Mouse (Mus musculus) stomach, postnatal 0 days (tissue): ENCODE measurements at regions not wholly inside any gene's neighbourhood (a gene's known extent, or its start where the extent isn't known, plus 50 kb on each side); places are given as distances from the start of the nearest gene placed in this dataset.

Experiments
- ATAC-seq: fragments of 200-750 bp; cut with Nextera tagmentation; 2 replicates; pipeline ENCODE4 v1.8.0; 2017; ENCODE audit not compliant: low FRiP score, low TSS enrichment
- DNase-seq: peaks from one replicate; pipeline ENCODE4 v3.0.0-alpha.2; 2016; ENCODE audit warnings: low spot score
- H3K27ac ChIP-seq: fragments of 300-500 bp; sonication (generic); replicated peaks from 2 replicates; pipeline ENCODE4 v1.5.1; 2014; ENCODE audit warnings: mild to moderate bottlenecking, control low read depth
- H3K27me3 ChIP-seq: fragments of 300-500 bp; sonication (generic); 2 replicates; pipeline ENCODE4 v1.6.1; 2014; ENCODE audit warnings: low read length; ENCODE audit not compliant: control insufficient read depth, insufficient read depth
- H3K36me3 ChIP-seq: fragments of 300-500 bp; sonication (generic); 2 replicates; pipeline ENCODE4 v1.6.1; 2014; ENCODE audit warnings: low read length, mixed read lengths; ENCODE audit not compliant: control insufficient read depth, insufficient read depth
- H3K4me1 ChIP-seq: fragments of 300-500 bp; sonication (generic); replicated peaks from 2 replicates; pipeline ENCODE4 v1.6.1; 2014; ENCODE audit warnings: antibody characterized with exemption; ENCODE audit not compliant: control insufficient read depth, insufficient read depth
- H3K4me2 ChIP-seq: fragments of 300-500 bp; sonication (generic); replicated peaks from 2 replicates; pipeline ENCODE4 v1.6.1; 2014; ENCODE audit warnings: low read depth, mild to moderate bottlenecking, control low read depth, moderate library complexity
- H3K4me3 ChIP-seq: fragments of 300-500 bp; sonication (generic); 2 replicates; pipeline ENCODE4 v1.5.1; 2014; ENCODE audit warnings: low read depth, low read length, control low read depth
- H3K9ac ChIP-seq: fragments of 300-500 bp; sonication (generic); 2 replicates; pipeline ENCODE4 v1.6.1; 2014; ENCODE audit warnings: mild to moderate bottlenecking, low read length, control low read depth, mixed read lengths
- H3K9me3 ChIP-seq: fragments of 300-500 bp; sonication (generic); 2 replicates; pipeline ENCODE4 v1.6.1; 2016; ENCODE audit warnings: low read length; ENCODE audit not compliant: control insufficient read depth
- CTCF ChIP-seq: IDR thresholded peaks from 2 replicates; pipeline ENCODE4 v1.5.1; 2016; ENCODE audit warnings: antibody characterized with exemption, low read depth, mild to moderate bottlenecking, moderate library complexity
- EP300 ChIP-seq: optimal IDR thresholded peaks from 2 replicates; pipeline ENCODE3; 2016; ENCODE audit warnings: antibody characterized with exemption
- WGBS: fragments of 180-500 bp; shearing (Covaris S2); extraction: QIAGEN DNeasy Blood & Tissue Kit; methylation state at CpG from one replicate; pipeline ENCODE4 v1.1.7; 2014; 5-methylcytosine and 5-hydroxymethylcytosine counted together

- Histone ChIP-seq H3K4me1 (no peaks in the 10 kb centered on the region), H3K4me2 (no peak overlapping the region), H3K36me3 (no peaks in the 10 kb centered on the region), H3K27ac (no peak overlapping the region), H3K4me3 (no peak overlapping the region), H3K9me3 (no peaks in the 10 kb centered on the region), H3K27me3 (no peaks in the 10 kb centered on the region), H3K9ac (no peak overlapping the region)
- DNase-seq (no peak), ATAC-seq (no peak)
- TF ChIP-seq CTCF = no peak
- TF ChIP-seq EP300 = no peak
- 85% methylated on average over 11 of the region's 11 CpGs for WGBS
Measured at GRCm38 (mm10) chr16:29985126-29985931, 78.9 kb upstream of the Hes1 start.

- DNase-seq (no peak), ATAC-seq (no peak)
- Histone ChIP-seq H3K4me2 (no peak overlapping the region), H3K9me3 (no peaks in the 10 kb centered on the region), H3K36me3 (no peaks in the 10 kb centered on the region), H3K4me1 (0 out of 2 replicates have a peak, but pooled peaks cover 2% of the 10 kb centered on the region), H3K27me3 (no peaks in the 10 kb centered on the region), H3K4me3 (no peak overlapping the region), H3K27ac (no peak overlapping the region), H3K9ac (no peak overlapping the region)
- WGBS = 89% methylated on average over 4 of the region's 4 CpGs
- TF ChIP-seq CTCF (no peak), EP300 (no peak)
Measured at GRCm38 (mm10) chr16:29987595-29987994, 76.6 kb upstream of the Hes1 start.

- H3K4me1 ChIP-seq = 0 out of 2 replicates have a peak, but pooled peaks cover 2% of the 10 kb centered on the region
- DNase-seq (no peak), ATAC-seq (no peak)
- 92% methylated on average over 6 of the region's 6 CpGs for WGBS
- H3K4me2 ChIP-seq = no peak overlapping the region
- H3K27ac ChIP-seq = no peak overlapping the region
- no peaks in the 10 kb centered on the region for H3K36me3 ChIP-seq
- no peaks in the 10 kb centered on the region for H3K27me3 ChIP-seq
- no peaks in the 10 kb centered on the region for H3K9me3 ChIP-seq
- no peak overlapping the region for H3K4me3 ChIP-seq
- H3K9ac ChIP-seq = no peak overlapping the region
- TF ChIP-seq EP300 (no peak), CTCF (no peak)
Measured at GRCm38 (mm10) chr16:29987999-29988398, 76.2 kb upstream of the Hes1 start.

GRCm38 (mm10) chr16:29989308-29989707 is 74.9 kb upstream of the Hes1 start:
- ATAC-seq (no peak), DNase-seq (no peak)
- Histone ChIP-seq H3K9ac (no peak overlapping the region), H3K4me1 (0 out of 2 replicates have a peak, but pooled peaks cover 2% of the 10 kb centered on the region), H3K4me2 (no peak overlapping the region), H3K9me3 (no peaks in the 10 kb centered on the region), H3K27me3 (no peaks in the 10 kb centered on the region), H3K36me3 (no peaks in the 10 kb centered on the region), H3K27ac (no peak overlapping the region), H3K4me3 (no peak overlapping the region)
- WGBS = 59% methylated on average over 1 of the region's 1 CpGs
- no peak for TF ChIP-seq CTCF

DNA sequence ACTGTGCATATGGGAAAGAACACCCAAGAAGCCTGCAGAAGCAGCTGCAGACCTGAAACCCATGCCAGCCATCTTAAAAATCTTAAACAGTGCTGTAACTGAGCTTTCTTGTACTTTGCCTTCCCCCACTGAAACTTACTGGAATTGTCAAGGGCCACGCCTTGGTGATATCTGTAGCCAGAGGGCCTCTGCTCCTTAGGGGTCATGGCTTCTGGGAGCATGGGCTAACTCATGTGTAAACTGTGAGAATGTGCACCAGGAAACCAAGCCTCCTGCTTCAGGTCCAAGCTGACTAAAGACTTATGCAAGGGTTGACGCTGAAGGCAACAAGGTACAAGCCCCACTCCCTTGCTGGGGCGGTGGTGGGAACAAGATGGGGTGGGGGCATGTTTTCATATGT is 73.8 kb upstream of the Hes1 start:
- no peak overlapping the region for H3K27ac ChIP-seq
- no peak overlapping the region for H3K9ac ChIP-seq
- ATAC-seq = peak; percentile 75
- no peak overlapping the region for H3K4me3 ChIP-seq
- DNase-seq = peak; percentile 36
- H3K9me3 ChIP-seq = no peaks in the 10 kb centered on the region
- 0 out of 2 replicates have a peak, but pooled peaks cover 2% of the 10 kb centered on the region for H3K4me1 ChIP-seq
- H3K4me2 ChIP-seq = no peak overlapping the region
- no peaks in the 10 kb centered on the region for H3K27me3 ChIP-seq
- no peaks in the 10 kb centered on the region for H3K36me3 ChIP-seq
- no peak for TF ChIP-seq CTCF
- TF ChIP-seq EP300 = no peak
- 72% methylated on average over 3 of the region's 3 CpGs for WGBS

DNA sequence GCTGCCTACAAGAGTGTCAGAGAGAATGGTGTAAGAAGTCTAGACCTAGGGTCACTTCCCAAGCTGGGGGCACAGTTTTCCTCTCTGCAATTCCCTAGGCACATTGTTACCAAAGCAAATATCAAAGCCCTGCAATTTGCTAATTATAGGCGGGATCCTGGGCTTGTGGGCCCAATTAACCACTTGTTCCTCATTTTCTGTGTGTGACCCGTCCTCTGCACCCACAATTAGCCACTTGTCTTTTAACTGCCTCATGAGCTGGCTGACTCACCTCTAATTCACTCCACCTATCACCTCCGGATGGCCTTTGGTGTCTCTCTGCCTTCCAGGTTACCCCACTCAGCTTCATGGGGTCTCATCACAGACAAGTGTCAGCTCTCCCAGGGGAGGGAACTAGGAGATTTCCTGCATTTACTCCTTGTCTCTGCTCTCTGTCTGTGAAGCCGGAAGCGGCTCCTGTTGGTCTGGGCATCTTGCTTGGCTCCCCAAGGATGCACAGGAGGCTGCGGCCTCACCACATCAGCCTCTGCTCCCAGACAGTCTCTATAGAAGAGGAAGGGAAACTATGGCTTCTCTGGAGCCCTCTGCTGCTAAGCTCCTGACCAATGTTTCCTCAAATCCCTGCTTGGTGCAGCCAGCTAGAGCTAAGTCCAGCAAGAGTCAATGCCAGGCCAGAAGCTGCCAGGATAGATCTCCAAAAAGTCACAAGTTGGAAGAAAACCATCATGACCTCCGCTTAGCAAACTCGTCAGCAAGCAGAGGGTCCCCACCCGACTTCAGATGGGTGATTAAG is 73.2 kb upstream of the Hes1 start:
- Histone ChIP-seq H3K4me3 (no peak overlapping the region), H3K9ac (no peak overlapping the region), H3K4me2 (no peak overlapping the region), H3K27me3 (no peaks in the 10 kb centered on the region), H3K4me1 (0 out of 2 replicates have a peak, but pooled peaks cover 2% of the 10 kb centered on the region), H3K36me3 (no peaks in the 10 kb centered on the region), H3K9me3 (no peaks in the 10 kb centered on the region), H3K27ac (no peak overlapping the region)
- ATAC-seq (no peak), DNase-seq (no peak)
- WGBS = 80% methylated on average over 9 of the region's 9 CpGs
- TF ChIP-seq CTCF (no peak), EP300 (no peak)
